Mouse (Mus musculus): Measurements from ENCODE around the gene Timm22.

Timm22 gene

DNA sequence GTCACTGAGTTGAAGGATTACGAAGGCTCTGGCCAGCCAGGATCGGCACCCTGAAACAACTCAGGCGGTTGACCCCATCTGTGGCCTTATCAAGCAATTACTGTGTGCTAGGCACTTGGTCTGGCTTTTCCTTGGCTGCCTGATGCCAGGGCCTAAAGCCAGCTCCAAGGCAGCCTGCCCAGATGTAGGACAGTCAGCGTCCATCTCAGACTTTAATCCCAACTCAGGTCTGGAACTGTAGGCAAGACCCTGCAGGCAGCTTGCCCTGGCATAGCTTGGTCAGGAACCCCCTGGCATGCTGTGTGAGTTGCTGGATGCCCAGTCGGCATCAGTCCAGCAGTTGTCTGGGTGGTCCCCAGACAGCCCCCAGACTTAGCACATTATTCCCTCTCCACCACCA lies 29.3 kb downstream of the Timm22 start:
- no peak for DNase-seq (ENCODE audit: low spot score)

GRCm38 (mm10) chr11:76436864-76437437 lies 30.2 kb downstream of the Timm22 start:
- peak; percentile 74 for DNase-seq (ENCODE audit: low spot score)

DNA sequence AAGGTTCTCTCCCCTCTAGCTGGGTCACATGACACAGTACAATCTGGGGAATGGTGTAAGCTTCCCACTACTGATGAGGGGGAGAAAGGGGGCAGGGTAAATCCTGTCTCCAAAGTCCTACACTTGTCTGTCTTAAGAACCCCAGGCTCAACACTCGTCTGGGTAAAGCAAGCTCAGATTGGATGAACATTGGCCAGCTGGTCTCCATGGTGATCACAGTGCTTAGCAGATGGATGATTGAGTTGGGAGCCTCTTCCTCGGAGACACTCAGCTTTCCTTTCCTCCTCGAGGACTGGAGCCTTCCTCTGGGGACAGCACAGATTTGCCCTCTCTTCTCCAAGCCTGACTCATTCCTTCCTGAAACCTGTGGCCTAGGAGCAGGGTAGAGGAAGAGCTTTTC lies 32.9 kb downstream of the Timm22 start:
- DNase-seq (ENCODE audit: low spot score) = no peak

- DNase-seq (ENCODE audit: low spot score) = no peak
Measured at GRCm38 (mm10) chr11:76445459-76445858, 38.7 kb downstream of the Timm22 start.

- peak; percentile 65 for DNase-seq (ENCODE audit: low spot score)
Measured at GRCm38 (mm10) chr11:76446251-76446650, 39.5 kb downstream of the Timm22 start.

DNA sequence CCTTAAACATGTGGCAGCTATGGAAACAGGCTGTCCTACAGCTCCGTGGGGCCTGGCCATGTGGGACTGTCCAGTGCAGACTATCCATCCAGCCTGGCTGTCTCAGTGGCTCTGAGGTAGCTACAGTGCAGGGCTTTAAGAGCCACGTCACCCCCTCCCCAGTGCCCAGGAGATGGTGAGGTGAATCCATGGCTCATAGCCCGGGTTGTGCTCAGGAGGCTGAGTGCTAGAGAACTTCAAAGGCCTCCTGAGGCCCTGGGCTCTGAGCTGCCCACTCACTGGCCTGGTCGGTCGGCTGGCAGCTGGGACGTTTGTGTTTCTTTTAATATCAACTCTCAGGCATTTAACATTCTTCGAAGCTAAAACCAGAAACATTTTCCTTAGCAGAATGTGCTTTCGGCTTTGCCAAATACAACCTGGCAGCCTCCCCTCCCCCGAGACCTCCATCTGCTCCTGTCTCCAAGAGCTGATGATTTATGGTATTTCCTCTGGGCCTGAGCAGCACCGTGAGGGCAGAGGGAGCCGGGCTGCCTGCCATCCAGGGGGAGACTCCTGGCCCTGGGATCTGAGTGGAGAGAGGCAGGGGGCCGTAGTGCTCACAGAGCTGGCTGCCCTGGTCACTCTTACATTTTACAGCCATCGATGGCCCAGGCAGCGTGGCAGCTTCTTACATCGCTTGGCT lies 42.9 kb downstream of the Timm22 start:
- DNase-seq (ENCODE audit: low spot score) = peak; percentile 56

DNA sequence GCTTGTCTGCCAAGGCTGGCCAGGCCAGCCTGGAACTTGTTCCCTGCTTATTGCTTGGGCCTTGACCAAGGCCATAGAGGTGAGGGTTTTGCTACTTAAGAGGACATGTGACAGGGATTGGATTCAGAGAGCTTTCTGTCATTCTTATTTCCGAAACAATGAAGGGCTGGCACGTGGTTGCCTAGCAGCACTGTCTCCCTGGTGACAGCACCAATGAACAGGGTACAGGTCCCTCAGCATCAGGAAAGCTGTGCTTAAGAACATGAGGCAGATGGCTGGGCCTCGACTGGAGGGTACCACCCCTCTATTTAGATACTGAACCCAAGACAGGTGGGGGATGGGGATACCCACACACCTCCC lies 43.4 kb downstream of the Timm22 start:
- no peak for DNase-seq (ENCODE audit: low spot score)

- DNase-seq (ENCODE audit: low spot score) = peak; percentile 40
Measured at GRCm38 (mm10) chr11:76454492-76454891, 47.7 kb downstream of the Timm22 start.

- DNase-seq (ENCODE audit: low spot score) = peak; percentile 63
Measured at GRCm38 (mm10) chr11:76456233-76456632, 49.5 kb downstream of the Timm22 start.

DNA sequence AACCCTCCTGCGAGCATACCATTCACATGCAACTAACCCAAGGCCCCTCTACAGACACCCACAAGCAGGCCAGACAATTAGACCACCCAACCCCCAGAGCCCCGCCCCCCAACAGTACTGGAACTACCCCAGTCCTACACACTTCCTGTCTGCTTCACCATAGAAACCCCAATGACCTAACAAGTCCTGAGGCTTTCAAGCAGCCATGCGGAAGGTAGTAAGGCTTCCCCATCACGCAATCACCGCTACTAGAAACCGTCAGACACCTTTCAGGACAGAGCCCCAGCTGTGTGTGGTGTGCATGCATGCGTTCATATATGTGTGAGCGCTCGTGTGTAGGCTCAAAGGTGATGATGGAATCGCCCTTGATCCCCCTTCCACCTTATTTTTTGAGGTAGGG lies 50.1 kb downstream of the Timm22 start:
- DNase-seq (ENCODE audit: low spot score) = no peak

DNA sequence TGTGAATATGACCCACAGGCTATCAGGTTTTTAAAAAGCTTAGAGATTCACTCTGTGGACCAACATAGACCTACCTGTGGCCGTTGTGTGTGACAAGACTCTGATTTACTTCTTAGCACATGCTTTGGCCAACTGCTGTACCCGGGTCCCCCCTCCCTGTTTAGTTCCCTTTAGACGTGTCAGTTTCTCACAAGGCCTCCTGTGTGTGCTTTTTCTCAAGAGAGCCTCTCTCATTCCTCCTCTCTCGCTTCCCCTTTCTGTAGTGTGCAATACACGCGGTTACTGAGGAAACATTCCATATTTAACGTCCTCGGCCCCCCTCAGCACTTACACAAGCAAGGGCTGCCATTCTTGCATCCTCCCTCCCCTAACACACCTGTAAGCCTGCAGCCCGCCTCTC lies 52.0 kb downstream of the Timm22 start:
- no peak for DNase-seq (ENCODE audit: low spot score)

DNA sequence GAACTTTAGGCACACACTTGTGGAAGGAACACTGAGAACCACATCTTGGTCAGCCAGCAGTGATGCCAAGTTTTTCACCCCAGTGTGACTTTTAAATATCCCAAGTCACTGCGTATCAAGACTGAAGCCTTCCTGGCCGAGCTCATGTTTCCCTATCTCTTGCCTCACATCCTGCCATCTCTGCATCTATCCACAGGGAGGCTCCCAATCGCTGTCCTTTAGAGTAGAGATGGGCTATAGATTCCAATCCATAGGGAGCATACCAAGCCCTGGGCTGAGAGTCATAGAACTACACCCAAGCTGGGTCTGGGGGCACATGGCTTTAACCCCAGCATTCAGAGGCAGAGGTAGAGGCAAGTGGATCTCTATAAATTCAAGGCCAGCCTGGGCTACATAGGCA lies 52.7 kb downstream of the Timm22 start:
- no peak for DNase-seq (ENCODE audit: low spot score)

GRCm38 (mm10) chr11:76461201-76461600 lies 54.4 kb downstream of the Timm22 start:
- DNase-seq (ENCODE audit: low spot score) = no peak

DNA sequence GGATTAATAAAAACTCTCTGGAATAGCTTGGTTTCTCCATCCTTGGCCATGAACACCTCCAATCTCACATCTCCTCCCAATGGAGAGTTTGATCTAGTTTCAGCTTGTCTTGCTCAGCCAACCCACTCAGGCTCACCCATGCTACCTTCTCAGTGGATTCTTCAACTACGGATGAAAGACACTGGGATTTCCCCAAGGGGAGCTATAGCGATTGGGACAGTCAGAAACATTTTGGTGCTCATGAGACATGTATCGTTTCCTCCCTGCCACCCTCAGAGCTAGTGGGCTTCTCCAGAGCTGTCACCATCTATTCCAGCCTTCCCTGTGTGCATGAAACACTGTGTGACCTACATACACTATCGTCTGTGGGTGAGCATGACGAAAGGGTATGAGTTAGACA lies 54.9 kb downstream of the Timm22 start:
- DNase-seq (ENCODE audit: low spot score) = no peak

- no peak for DNase-seq (ENCODE audit: low spot score)
Measured at GRCm38 (mm10) chr11:76465879-76466278, 59.1 kb downstream of the Timm22 start.
